Mouse (Mus musculus) inflammation-experienced regulatory T-cells, adult 6 months (primary cell): Measurements from ENCODE around the gene Dab1. TPM values are rescaled to one million over a fixed set of nuclear protein-coding genes. Genes with fewer than 3 reads are reported as not detected.

ENCODE experiments used
- ATAC-seq: one replicate; pipeline ENCODE4 v1.8.0; 2017
- polyA plus RNA-seq, 3 experiments: library from polyadenylated mRNA; unstranded; fragments of 100-300 nt; shearing (Covaris generic); gene quantifications; one replicate each; pipeline ENCODE4 v1.2.1; 2017

Gene Dab1
- polyA plus RNA-seq, 3 experiments from 2014 or later = not detected

DNA sequence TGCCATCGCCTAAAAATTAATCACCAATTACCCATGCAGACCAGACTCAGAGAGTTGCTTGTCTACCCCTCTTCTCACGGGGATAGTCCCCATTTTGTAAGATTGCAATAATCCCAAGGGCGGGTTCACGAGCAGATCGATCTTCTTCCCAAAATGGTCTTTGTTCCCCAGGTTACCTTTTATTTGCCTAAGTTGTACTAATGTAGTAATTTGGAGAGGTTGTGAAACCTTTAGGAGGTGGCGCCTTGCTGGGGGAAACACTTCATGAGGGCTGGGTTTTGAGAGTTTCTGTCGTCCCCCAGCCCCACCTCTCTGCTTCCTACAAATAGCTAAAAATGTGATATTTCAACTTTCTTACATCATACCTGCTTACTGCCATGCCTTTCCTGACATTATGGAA, 657.8 kb downstream of the Dab1 start:
- no peak for ATAC-seq

GRCm38 (mm10) chr4:104281518-104281917, 662.4 kb downstream of the Dab1 start:
- no peak for ATAC-seq

DNA sequence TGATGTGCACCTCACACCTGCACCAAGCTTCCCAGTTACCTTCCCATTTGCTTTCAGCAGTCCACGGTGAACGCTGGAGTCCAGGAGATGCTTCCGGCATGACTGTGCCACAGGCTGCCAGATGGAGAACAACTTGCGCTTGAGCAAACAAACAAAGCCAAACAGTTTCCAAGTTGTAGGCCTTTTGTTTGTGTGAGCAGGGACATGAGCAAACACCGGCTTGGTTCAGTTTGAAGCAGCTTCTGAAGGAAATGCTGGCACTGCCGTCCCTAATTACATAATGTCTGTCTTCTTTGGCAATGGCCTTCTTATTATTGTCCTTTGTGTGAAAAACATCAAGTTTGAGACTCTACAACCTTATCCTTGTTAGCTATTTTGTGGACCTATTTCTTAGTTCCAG, 664.7 kb downstream of the Dab1 start:
- ATAC-seq = no peak

DNA sequence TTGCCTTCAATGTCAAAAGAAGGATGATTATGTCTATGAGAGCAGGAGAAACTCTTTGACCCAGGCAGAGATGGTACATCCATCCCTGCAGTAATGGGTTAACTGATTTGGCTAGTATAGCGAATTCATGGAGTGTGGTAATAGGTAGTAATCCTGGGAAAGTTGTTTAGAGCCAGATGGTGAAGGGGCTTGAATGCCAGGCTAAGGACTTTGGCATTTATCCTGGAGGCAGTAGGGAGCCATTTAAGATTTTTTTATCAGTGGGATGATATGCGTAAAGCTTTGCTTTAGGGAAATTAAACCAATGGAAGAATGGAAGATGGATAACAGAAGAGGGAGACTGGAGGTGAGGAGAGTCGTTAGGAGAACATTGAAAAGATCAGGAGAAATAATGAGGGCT, 669.2 kb downstream of the Dab1 start:
- ATAC-seq = no peak

GRCm38 (mm10) chr4:104301764-104302163, 682.6 kb downstream of the Dab1 start:
- ATAC-seq = no peak

DNA sequence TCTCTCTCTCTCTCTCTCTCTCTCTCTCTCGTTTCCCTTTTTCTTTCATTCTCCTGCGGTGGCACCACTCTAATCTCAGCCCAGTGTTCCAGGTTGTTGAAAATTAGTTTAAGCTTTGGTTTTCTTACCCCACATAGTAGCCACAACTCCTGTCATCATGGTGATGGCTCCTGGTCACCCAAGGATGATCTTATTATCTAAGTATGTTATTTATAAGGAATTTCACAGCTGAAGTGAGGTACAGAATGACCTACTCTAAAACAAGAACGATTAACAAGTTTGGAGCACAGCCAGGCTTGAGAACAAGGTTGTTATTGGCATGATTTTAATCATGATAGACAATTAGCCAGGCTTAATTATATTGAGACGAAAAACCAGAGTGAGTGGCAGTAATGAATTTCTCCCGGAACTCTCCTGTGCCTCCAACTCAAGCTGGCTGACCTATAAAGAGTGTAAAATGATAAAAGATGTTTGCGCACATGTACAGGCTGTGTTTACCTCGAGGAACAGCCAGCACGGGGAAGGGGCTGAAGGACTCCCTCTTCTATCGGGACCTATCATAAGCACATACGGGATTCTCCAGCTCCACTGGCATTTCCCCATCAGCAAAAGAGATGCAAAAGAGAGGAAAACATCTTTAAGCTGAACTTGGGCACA, 684.0 kb downstream of the Dab1 start:
- ATAC-seq = no peak

DNA sequence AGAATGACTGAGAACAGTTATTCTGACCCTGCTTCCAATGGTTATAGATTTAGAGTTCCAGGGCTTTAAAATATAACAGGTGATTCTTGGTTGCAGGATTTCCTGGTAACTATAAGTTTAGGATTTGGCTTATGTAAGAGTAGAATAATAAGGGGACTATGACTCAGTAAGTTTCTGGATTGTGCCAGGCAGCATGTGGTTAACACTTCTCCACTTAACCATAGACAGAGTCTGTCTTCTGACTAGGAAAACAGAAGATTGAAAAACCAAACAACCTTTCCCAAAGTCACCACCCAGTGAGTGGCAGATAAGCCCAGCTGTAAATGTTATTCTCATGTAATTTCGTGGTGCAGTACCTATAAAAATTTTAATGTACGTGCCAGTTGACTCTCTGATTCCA, 688.6 kb downstream of the Dab1 start:
- no peak for ATAC-seq

GRCm38 (mm10) chr4:104326221-104326620, 707.1 kb downstream of the Dab1 start:
- no peak for ATAC-seq

GRCm38 (mm10) chr4:104331896-104332295, 712.7 kb downstream of the Dab1 start:
- no peak for ATAC-seq

DNA sequence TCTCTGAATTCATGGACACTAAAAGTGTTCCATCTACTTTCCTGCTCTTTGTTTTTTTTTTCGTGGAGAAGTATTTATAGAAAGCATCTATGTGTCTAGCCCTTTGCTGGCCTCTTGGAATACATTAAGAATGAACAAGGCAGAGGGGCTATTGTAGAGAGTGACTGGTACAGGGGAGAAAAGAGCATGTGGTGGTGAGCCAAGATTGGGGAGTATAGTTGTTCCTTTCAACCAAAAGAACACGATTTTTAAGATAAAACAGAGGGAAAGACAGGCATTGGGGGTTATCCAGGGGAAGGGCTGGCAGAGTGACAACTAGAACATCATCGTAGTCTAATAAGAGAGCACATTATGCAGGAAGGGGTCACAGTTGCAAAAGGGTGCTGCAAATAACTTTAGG, 713.2 kb downstream of the Dab1 start:
- ATAC-seq = no peak

GRCm38 (mm10) chr4:104337279-104337678, 718.1 kb downstream of the Dab1 start:
- no peak for ATAC-seq

DNA sequence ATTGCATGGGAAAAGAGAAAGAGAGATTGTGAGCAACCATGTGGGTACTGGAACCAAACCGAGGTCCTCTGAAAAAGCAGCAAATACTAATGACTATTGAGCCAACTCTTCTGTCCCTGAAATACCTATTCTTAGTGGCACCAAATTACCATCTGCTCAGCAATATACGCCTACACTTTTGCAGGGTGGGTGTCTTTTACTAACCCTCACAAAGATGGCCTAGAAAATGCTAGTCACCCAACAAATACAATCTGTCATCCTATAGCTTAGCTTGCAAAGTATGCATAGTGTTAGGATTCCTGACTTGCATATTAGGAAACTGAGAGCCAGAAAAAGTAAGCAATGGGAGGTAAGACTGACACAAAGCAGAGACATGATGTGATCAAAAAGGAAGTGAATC, 719.2 kb downstream of the Dab1 start:
- no peak for ATAC-seq

DNA sequence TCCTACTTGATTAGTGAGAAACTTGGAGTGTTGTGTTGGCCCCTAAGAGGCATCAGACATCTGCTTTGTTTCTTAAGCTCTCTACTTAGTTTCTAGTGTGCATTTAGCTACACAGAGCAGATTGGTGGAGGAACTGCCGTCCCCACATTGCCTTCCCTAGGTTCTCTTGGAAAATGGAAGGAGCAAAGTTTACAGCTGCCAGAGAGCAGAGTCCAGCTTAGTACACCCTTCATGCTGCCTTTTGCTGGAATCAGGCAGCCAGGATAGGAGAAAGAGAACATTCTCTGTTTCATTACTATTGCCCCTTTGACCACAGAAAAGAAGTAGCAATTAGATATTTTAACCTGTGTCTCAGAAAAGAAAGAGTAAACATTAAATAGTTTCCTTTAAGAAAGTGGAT, 742.2 kb downstream of the Dab1 start:
- ATAC-seq = no peak

DNA sequence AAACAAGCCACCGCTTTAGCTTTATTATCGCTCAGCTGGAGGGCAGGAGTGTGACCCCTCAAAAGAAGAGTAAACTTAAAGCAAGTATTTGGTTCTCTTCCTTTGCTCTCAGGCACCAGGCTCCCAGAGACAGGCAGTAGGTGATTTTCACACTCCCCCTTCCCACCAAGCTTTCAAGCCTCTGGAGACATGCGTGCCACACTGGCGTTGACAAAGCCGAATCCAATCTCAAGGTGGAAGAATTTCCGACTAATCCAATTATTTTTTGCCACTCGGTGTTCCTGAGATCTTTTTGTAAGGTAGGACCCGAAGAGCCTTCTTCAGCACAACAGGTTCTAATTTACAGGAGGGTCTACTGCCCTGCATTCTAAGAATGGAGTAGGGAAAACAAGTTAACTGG, 747.3 kb downstream of the Dab1 start:
- ATAC-seq = no peak

DNA sequence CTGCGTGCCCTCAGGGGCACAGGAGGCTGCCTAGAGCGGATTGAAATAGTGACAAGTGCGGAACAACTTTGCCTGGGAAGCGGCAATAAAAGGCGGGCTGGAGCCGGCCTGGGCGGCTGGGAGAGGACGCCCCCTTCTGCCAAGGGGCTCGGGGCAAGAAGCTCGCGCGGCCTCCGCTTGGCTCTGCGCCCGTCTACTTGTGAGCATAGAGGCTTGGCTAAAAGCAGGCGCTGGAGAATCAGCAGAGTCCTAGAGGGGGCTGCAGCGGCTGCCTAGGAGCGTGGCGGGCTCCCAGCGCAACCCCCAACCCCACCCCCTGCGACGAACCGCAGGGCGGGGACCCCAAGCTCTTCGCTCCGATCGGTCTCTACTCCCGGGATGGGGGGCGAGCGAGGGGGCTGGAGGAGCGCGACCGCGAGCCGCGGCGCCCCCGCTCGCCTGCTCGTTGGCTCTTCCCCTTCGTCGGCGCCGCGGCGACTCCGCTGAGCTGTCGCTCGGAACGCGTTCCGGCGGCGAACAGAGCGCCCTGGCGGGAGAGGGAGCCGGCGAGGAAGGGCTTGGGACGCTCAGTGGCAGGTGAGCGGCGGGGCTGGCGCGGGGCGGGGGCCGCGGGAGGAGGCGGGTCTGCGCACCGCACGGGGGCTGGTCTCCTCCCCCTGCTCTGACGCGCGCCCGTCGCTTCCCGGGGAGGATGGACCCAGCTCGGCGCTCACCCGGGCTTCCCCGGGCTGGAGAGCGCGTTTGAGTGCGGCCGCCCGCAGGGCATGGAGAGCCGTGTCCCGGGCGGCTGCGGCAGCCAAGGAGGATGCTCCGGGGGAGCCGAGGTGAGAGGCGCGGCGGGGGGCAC, 748.0 kb downstream of the Dab1 start:
- ATAC-seq = no peak

GRCm38 (mm10) chr4:104367741-104368411, 748.7 kb downstream of the Dab1 start:
- no peak for ATAC-seq

- ATAC-seq = no peak
Measured at GRCm38 (mm10) chr4:104368561-104369021, 749.4 kb downstream of the Dab1 start.

GRCm38 (mm10) chr4:104369091-104369490, 749.9 kb downstream of the Dab1 start:
- no peak for ATAC-seq

- no peak for ATAC-seq
Measured at GRCm38 (mm10) chr4:104371136-104371535, 752.0 kb downstream of the Dab1 start.

- ATAC-seq = no peak
Measured at GRCm38 (mm10) chr4:104374191-104374590, 755.0 kb downstream of the Dab1 start.

GRCm38 (mm10) chr4:104384704-104385103, 765.5 kb downstream of the Dab1 start:
- no peak for ATAC-seq

DNA sequence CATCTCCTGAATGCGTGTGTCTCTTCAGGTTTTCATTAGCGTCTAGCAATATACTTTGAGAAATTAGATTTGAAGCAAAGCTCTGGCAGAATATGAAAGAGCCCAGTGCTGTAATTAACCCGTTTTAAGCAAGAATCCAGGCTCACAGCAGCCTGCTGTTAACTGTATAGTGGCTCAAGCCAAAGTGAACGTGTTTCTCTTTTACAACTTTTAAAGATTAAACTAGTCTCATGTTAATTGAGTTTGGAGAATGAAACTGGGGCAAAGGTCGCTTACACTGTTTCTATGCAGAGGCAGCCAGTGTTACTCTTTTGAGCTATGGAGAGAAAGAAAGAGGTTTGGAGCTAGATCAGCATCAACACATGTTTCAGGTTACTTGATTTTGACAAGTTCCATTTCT, 766.1 kb downstream of the Dab1 start:
- ATAC-seq = no peak

DNA sequence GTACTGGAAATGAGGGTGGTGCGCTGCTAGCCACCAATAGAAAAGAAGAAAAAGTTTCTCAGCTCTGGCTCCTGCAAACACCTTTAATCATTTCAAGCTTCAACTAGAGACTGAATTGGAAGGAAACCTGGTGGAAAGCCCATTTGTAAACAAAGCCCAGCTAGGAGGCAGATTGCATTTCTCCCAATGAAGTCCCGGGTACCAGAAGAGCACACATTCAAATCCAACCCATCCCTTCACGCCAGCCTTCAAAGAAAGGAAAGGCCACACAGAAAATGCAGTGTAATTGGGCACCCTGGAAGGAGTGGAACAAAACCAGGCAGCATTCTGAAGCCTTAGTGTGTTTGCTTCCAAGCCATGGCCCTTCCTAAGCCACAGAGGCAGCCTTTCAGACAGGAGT, 776.4 kb downstream of the Dab1 start:
- no peak for ATAC-seq

DNA sequence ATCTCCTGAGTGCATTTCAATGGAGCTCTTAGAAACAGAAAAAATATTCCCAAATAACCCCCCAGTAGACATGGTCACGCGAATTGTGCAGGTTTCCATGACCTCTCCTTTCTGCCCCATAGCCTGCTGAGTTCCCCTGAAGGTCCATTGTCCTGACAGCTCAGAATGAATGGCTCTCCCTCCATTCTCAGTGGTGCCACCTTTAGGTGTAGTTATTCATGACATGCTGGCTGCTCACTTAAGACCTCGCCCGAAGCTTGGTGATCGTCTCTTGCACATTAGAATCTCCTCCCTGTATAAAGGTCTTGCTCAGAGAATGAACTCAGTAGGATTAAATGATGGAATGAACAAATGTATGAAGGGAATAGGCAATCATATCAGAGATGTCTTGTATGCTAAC, 776.9 kb downstream of the Dab1 start:
- no peak for ATAC-seq
